Mouse (Mus musculus) testis, adult 2 months (tissue): ENCODE measurements around the gene Arid1b. TPM values are rescaled to one million over a fixed set of nuclear protein-coding genes. Genes with fewer than 3 reads are reported as not detected.

ENCODE experiments used
- H3K27ac ChIP-seq: fragments of 200-500 bp; 2 replicates; pipeline ENCODE4 v1.5.1; 2012; ENCODE audit warnings: low read depth, low read length; ENCODE audit not compliant: control insufficient read depth, insufficient read depth
- H3K27me3 ChIP-seq: fragments of 200-500 bp; 2 replicates; pipeline ENCODE4 v1.6.1; 2012; ENCODE audit warnings: mild to moderate bottlenecking, low read length, moderate library complexity; ENCODE audit not compliant: control insufficient read depth, insufficient read depth
- H3K36me3 ChIP-seq: fragments of 200-500 bp; 2 replicates; pipeline ENCODE4 v1.6.1; 2012; ENCODE audit warnings: mild to moderate bottlenecking, low read length; ENCODE audit not compliant: control insufficient read depth, insufficient read depth
- H3K4me1 ChIP-seq: fragments of 200-500 bp; 2 replicates; pipeline ENCODE4 v1.6.1; 2012; ENCODE audit warnings: low read length; ENCODE audit not compliant: control insufficient read depth, insufficient read depth
- H3K4me3 ChIP-seq: fragments of 200-500 bp; 2 replicates; pipeline ENCODE4 v1.5.1; 2012; ENCODE audit warnings: low read depth, mild to moderate bottlenecking, low read length, moderate library complexity, mixed read lengths; ENCODE audit not compliant: control insufficient read depth
- CTCF ChIP-seq: fragments of 200-500 bp; IDR thresholded peaks from 2 replicates; pipeline ENCODE4 v1.5.1; 2012; ENCODE audit warnings: low read depth, mild to moderate bottlenecking, inconsistent platforms, low read length, moderate library complexity; ENCODE audit not compliant: control insufficient read depth, insufficient read depth, insufficient replicate concordance
- POLR2A ChIP-seq: fragments of 200-500 bp; IDR thresholded peaks from 2 replicates; pipeline ENCODE4 v1.6.1; 2012; ENCODE audit warnings: low read depth, mild to moderate bottlenecking, inconsistent platforms, low read length, moderate library complexity; ENCODE audit not compliant: control insufficient read depth
- polyA plus RNA-seq: library from polyadenylated mRNA; depleted of rRNA; stranded (reverse); fragments of >200 nt; gene quantifications from 2 replicates; pipeline ENCODE4 v1.2.3, GENCODE M21; 2012

Gene Arid1b
- polyA plus RNA-seq, 1 experiment = 5.2 TPM

GRCm38 (mm10) chr17:5198811-5199210, 204.7 kb downstream of the Arid1b start:
- Histone ChIP-seq H3K27me3 (no peaks in the 10 kb centered on the region), H3K36me3 (no peaks in the 10 kb centered on the region), H3K27ac (no peak overlapping the region), H3K4me3 (no peak overlapping the region), H3K4me1 (peaks cover 2% of the 10 kb centered on the region; the same call in 1 of the 2 replicates)
- no peak for TF ChIP-seq CTCF
- TF ChIP-seq POLR2A = no peak

GRCm38 (mm10) chr17:5200638-5201037, 206.5 kb downstream of the Arid1b start:
- Histone ChIP-seq H3K4me1 (peaks cover 2% of the 10 kb centered on the region; the same call in 1 of the 2 replicates), H3K4me3 (no peak overlapping the region), H3K36me3 (no peaks in the 10 kb centered on the region), H3K27ac (0 out of 2 replicates have a peak overlapping the region, but pooled peaks have one; percentile 18), H3K27me3 (no peaks in the 10 kb centered on the region)
- no peak for TF ChIP-seq POLR2A
- TF ChIP-seq CTCF = no peak

GRCm38 (mm10) chr17:5201859-5202598, 207.9 kb downstream of the Arid1b start:
- H3K4me1 ChIP-seq = peaks cover 2% of the 10 kb centered on the region; the same call in 1 of the 2 replicates
- H3K27ac ChIP-seq = no peak overlapping the region
- H3K4me3 ChIP-seq = no peak overlapping the region
- no peaks in the 10 kb centered on the region for H3K36me3 ChIP-seq
- TF ChIP-seq POLR2A (no peak), CTCF (peak; percentile 34; the same call in 1 of the 2 replicates)
- H3K27me3 ChIP-seq = no peaks in the 10 kb centered on the region

- peaks cover 2% of the 10 kb centered on the region; the same call in 1 of the 2 replicates for H3K4me1 ChIP-seq
- H3K4me3 ChIP-seq = no peak overlapping the region
- TF ChIP-seq POLR2A (no peak), CTCF (no peak)
- H3K27ac ChIP-seq = no peak overlapping the region
- no peaks in the 10 kb centered on the region for H3K36me3 ChIP-seq
- no peaks in the 10 kb centered on the region for H3K27me3 ChIP-seq
These were observed 208.6 kb downstream of the Arid1b start for GRCm38 (mm10) chr17:5202756-5203155.

- Histone ChIP-seq H3K4me3 (no peak overlapping the region), H3K27me3 (no peaks in the 10 kb centered on the region), H3K36me3 (no peaks in the 10 kb centered on the region), H3K27ac (no peak overlapping the region), H3K4me1 (peaks cover 2% of the 10 kb centered on the region; the same call in 1 of the 2 replicates)
- no peak for TF ChIP-seq CTCF
- TF ChIP-seq POLR2A = no peak
These were observed 209.4 kb downstream of the Arid1b start for GRCm38 (mm10) chr17:5203346-5204102.

GRCm38 (mm10) chr17:5204103-5204665, 210.1 kb downstream of the Arid1b start:
- Histone ChIP-seq H3K4me1 (peaks cover 2% of the 10 kb centered on the region; the same call in 1 of the 2 replicates), H3K4me3 (no peak overlapping the region), H3K27me3 (no peaks in the 10 kb centered on the region), H3K36me3 (no peaks in the 10 kb centered on the region), H3K27ac (no peak overlapping the region)
- TF ChIP-seq POLR2A (no peak), CTCF (no peak)

GRCm38 (mm10) chr17:5205163-5205581, 211.0 kb downstream of the Arid1b start:
- TF ChIP-seq CTCF = no peak
- TF ChIP-seq POLR2A = no peak
- Histone ChIP-seq H3K4me3 (no peak overlapping the region), H3K27me3 (no peaks in the 10 kb centered on the region), H3K27ac (no peak overlapping the region), H3K4me1 (peaks cover 2% of the 10 kb centered on the region; the same call in 1 of the 2 replicates), H3K36me3 (no peaks in the 10 kb centered on the region)
